Mouse (Mus musculus) ovary, postnatal 10 days (tissue): ENCODE data around the gene Hk2.
A peak's percentile ranks its signal among the peaks of the same experiment; 100 is the strongest.

Experiments used
- DNase-seq: peaks from one replicate; pipeline ENCODE4 v3.0.0; 2022; ENCODE audit warnings: low spot score

The Hk2 gene

DNA sequence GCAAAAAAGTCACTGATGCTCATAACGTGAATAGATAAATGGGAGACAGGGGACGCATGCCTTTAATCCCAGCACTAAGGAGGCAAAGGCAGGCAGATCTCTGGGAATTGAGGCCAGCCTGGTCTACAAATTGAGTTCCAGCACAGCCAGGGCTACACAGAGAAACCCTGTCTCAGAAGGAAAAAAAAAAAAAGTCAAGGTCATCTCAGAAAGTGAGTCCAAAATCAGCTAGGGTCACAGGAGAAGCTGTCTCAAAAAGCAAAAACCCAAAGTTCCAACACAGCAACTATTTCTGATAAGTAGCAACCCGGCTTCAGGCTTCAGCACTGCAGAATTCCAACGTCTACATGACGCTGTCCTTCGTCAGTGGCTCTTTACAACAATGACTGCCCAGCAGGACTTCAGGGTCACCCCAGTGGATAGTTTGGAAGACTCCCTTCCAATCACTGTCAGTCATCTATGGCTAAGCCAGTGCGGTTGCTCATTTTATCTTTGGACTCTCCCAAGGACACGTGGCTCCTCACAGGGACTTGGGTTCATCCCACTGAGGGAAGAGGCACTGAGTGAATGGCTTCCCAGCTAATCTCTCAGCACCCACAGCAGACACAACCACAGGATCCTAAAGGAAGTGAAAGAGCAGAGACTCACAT lies 33.3 kb downstream of the Hk2 start:
- no peak for DNase-seq

DNA sequence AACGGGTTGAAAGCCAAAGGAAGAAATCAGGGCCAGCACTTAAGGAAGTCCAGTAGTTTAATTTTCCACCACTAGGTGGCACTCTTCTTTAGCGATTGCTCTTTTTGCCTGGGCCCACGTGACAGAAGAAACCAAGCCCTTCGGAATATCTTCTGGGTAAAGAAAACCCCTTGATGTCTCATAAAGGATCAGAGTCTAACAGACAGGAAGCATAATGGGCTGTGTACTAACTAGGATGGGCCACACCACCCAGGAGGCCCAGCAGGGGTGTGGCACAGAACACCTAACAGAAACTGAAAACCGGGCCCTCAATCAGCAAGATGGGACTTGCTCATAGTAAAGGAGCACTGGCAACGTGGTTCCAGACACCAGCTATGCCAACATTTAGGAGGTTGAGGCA lies 34.0 kb downstream of the Hk2 start:
- no peak for DNase-seq

DNA sequence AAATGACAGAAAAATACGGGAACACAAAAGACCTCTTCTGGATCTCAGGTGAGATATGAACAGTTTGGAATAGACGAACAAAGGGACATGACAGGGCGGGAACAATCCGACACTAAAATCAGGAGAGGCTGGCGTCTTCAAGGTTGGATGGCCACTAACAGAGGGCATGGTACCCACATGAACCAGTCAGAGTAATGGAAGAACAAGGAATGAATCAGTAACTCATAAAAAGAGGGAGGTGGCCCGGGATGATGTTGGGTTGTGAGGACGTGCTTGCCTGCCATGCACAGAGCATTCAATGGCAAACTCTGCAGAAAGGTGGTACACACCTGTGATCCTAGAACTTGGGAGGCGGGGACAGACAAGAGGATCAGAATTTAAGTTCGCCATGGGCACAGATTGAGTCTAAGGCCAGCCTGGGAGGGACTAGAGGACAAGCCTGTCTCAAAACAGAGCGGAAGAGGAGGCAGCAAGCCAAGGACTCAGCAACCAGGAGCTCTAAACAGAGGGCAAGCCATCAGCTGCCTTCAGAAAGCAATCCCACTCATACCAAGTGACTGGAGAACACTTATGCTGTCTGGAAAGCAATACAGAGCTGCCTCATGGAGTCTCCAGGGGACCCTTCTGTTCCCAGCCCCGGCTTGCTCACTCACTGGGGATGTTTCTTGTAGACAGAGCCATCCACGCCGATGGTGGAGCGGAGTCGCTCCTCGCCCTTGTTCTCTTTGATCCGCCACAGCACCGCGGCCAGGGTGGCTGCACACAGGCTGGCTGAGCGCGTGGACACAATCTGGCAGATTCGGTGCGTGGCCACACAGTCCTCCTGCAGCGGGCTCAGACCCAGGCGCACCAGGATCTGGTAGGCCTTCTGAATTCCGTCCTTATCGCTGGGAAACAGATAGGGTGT lies 36.4 kb downstream of the Hk2 start:
- no peak for DNase-seq

DNA sequence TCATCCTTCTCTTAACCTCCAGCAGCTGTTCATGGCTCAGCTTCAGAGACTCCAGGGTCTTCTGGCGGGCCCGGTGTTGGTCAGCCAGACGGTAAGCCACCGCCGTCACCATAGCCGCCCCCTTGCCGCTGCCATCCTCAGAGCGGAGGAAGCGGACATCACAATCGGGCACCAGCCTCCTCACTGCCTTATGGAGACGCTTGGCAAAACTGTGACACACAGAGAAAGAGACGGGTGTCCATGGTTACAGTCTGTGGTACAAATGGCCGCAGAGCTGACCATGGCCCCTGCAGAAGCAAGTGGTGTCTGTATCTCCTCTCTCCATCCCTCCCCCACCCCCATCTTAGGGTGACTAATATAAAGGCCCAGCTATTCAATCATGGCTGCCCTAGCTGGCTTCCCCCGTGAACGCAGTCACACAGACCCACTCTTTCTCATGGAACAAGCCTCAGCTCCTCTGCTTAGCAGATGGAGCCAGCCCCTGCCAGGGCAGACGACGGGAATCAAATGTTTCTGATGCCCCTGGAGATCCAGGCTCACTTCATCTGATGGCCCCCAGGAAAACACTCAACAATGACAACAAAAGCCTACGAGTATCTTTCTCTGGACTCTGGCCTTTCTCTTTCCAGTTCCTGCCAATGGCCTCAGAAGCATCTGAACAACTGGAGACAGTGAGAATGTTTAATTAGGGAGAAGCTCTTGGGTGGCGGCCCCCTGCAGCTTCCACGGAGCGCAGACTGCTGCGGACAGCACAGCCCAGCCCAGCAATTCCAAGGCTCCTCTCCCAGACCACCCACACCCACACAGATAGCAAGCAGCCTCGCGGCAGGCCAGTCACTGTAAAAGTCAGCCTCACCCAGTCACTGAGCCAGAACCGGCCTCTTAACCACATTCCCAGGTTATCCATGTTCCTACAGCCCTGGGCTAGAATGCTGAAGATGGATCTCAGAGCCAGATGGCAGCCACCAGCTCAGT lies 37.3 kb downstream of the Hk2 start:
- DNase-seq, result no peak

DNA sequence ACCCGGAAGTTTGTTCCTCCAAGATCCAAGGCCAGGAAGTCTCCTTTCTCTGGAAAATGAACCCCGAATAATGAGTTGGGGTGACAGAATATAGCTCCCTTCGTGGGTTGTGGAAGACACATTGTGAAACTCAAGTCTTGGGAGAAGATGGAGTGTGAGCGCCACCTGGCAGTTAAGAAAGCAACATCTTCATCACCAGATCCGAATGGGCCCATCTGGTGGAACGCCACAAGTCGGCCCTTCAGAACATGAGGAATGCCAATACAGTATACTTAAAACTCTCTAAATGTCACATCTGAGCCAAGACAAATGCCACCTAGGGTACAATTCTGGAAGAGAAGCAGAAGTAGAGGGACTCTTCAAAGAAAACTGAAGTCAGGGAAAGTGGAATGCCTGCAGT lies 38.9 kb downstream of the Hk2 start:
- no peak for DNase-seq

DNA sequence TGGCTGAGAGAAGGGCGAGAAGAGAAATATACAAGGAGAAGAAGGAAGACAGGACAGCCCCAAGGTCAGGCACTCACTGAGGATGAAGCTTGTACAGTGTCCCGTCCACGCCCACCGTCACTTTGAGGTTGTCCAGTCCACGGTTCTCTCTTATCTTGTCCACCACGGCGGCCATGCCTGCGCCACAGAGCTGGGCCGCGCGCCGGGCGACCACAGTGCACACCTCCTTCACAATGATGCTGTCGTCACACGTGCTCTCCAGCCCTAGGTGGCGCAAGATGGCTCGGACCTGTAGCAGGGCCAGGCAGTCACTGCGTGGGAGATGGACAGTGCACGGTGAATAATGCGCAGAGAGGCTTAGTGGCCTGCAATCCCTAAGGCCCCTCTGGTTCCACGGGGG lies 45.6 kb downstream of the Hk2 start:
- DNase-seq, result no peak

DNA sequence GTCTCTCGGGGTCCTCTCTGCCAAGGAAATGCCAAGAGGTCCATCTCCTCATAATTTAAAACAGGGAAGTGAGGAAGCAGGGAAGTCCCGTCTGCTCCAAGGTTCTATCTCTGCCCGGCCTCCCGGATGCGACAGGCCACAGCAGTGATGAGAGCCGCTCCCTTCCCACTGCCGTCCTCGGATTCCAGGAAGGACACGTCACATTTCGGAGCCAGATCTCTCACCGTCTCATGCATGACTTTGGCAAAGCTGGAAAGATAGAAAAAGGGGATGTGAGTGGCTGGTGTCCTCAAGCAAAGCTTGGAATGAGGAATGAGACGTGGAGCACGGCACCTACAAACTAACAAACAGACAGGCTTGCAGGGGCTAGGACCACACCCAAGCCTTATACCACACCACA lies 47.0 kb downstream of the Hk2 start:
- no peak for DNase-seq

DNA sequence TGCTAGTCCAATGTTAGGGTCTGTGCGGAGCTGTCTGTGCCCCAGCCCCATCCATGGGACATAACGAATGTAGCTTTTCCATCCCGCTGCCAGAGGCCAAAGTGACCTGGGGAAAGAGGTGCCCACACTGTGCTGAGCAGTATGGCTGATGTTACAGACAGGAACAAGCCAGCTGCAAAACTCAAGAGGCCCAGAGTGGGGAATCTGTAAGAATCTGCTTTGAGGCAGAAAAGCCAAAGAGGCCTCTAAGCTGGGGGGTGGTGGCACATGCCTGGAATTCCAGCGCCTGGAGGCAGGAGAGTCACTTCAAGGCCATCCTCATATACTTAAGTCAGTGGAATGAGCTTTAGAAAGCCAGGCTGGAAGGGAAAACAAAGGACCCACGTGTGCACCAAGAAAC lies 50.9 kb downstream of the Hk2 start:
- no peak for DNase-seq

DNA sequence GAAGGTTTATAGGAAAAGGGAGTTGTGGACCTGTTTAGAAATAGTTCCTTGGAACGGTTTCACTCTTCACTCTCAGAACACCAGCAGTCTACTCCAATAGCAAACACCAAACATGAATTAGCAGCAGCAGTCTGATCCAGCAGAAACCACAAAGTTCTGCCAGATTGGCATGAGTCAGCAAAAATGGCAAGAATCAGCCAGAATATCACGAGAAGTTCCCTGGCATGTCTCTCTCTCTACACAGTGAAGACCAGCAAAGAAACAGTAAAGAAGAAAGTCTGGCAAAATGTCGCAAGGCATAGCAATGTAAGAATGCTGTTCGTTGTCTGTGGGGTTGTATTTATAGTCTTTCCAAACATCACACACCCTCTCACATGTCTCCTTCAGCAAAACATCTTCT lies 58.1 kb downstream of the Hk2 start:
- no peak for DNase-seq

DNA sequence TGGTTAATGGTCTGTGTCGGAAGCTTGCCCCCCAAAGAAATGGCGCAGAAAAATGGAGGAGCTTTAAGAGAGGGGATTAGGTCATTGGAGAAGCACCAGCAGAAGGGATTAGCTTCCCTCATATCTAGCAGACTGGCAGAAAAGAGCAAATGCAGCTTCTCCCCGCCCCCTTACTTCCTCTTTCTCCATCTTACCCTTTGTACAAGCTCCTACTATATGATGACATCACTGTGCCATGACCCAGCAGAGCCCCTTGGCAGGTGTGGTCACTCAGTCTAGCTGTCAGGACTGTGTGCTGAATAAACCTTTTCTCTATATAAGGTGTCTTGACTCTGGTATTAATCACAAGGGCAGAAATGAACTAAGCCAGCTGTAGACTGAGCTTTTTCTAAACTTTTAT lies 58.6 kb downstream of the Hk2 start:
- DNase-seq, result no peak

DNA sequence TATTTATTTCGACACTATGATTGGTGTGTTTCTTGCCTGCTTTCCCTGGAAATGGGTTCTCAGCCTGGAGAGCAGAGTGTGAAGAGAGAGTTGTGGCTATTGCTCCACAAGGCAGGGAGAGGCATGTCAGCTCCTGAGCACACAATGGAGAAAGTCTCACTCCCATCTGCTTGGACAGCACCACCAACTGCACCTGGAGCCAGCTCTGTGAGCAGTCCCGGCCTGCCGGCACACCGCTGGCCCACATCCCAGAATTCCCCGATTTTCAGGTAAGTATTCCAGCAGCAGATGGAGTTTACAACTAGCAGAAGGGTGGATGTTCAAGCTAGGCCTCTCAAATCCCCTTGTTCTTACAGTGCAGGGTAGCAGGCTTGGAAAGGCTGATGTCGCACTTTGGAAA lies 59.0 kb downstream of the Hk2 start:
- DNase-seq, result no peak

DNA sequence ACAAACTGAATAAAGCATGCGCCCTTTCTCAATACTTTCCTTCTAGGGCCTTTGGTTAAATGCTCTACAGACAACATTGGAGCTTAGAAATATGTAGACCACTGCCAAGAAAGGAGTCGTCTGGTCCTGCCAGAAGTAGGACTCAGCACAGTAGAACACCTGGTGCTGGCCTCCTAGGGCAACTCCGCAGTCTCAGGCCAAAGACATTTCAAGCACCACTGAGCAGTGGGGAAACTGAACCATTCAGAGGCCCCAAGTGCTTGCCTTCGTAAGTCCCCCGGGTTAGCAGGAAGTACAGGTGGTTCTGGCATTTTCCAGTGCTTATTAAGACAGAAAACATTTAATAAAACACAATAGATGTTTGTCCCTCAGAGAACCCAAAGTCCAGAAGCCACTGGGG lies 59.4 kb downstream of the Hk2 start:
- no peak for DNase-seq

DNA sequence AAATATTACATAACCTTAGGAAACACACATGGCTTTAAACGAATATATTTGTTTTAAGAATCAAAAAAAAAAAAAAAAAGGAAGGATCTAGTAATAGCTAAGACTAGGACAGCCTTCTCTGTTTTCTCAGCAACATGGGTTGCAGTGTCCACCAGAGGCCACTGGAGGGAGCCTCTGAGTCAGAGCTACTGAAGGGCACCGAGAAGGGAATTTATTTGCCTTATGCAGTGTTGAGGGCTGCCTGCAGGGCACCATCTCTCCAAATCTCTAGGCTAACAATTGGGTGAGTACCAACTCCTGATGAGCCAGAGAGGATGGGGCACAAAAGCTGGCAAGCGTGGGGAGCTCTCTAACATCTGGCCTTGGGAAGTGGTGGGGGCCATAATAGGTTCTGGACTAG lies 60.0 kb downstream of the Hk2 start:
- DNase-seq, result peak; percentile 42

DNA sequence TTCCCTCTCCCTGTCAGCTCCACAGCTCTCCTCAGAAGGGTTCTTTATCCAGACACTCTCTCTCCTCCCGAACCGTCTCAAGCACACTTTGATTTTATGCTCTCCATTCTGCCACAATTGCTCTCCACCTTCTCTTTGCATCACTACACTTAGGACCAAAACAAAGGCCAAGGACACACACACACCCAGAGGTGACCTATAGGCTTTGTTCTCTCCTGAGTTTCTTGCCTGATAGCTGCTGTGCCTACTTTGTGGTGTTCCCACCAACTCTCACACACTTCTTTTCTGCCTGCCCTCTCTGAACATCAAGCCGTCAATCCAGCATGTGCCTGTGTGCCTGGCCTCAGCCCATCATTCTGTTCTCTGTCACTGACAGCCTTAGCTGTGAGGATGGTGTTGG lies 66.5 kb downstream of the Hk2 start:
- no peak for DNase-seq

DNA sequence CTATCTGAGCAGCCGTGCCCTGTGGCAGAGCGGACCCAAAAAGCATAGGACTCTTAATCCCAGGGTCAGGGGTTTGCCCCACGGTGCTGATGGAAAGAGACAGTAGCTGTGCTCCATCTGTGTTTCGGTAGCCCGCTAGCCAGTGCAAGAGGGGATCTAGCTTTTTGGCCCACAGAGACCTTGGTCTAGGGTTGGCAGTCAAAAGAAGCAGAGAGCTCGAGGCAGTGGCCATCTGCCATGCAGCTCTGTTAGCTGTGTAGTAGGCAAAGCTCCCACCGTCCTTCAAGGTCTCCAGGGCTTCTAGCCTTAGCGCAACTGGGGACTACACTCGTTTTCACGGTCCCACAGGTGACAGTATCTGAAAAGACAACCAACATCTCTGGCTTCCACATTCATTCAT lies 67.0 kb downstream of the Hk2 start:
- no peak for DNase-seq

DNA sequence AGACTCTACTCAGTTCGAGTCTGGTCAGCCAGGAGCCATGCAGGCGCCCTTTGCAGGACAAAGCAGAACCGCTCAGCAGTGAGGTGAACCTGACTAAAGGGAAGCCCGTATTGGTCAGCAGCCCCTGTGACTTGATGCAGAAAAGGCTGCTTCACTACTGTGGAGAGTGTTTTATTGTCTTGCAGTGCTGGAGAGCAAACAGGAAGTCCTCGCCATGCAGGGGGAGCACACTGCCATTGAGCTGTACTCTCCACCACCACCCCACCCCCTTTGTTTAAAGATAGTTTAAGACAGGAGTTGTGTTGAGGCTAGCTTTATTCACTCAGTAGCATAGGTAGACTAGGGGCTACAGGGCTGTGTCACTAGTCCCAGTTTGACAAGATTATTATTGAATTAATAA lies 69.0 kb downstream of the Hk2 start, which contains the start of gene Pole4:
TSS of gene Pole4 (minus strand) at position 145 of the 400 bp plus-strand sequence.
- DNase-seq, result no peak

DNA sequence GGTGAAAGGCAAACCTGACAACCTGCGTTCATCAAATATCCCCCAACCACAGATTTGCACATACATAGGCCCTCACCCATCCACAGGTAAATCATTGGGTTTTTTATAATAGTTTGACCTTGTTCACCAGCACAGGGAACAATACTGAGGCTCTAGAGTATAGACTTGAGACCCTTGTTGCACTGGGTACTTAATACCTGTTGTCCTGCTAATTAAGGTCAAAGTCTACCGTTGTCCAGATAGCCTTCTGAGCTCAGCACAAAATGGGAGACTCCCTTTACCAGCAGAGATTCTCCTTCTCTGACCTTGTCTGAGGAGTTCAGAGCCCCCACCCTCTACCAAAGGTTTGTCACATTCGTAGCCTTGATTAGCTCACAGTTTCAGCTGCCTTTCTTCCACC lies 70.5 kb downstream of the Hk2 start:
- no peak for DNase-seq

DNA sequence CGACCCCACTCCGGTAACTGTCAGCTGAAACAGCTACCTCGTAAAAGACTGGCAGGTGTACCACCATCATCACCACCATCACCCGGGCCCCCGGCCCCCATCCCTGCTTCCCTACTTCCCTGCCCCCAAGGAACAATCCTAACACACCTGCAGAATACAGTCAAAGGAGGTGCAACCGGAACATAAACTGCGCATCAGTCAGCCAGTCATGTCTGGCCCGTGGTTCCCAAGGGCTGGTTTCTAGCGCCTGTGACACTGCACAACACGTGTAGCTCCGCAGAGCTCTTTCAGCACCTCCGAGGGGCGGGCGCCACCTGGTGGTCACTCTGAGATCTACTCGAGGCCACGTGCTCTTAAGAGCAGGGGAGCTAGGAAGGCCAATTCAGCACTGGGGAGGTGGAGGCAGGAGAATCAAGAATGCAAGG lies 71.6 kb downstream of the Hk2 start:
- DNase-seq, result peak; percentile 73

DNA sequence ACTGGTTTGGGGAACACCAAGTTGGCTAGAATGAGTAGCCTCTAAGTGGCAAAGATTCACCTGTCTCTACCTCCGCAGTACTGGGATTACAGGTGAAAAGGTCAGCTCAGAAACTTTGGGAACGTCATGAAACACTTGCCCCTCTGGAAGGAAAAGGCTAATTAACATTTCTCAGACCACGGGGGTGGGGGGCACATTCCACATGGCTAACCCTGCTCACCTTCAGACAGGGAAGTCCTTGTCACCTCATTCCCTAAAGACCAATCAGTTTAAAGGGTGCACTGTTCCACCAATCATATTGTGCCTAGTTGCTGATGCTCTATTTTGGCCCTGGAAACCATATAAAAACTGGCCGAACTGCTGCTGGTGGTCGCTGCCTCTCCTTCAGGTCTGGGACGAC lies 73.0 kb downstream of the Hk2 start:
- no peak for DNase-seq

DNA sequence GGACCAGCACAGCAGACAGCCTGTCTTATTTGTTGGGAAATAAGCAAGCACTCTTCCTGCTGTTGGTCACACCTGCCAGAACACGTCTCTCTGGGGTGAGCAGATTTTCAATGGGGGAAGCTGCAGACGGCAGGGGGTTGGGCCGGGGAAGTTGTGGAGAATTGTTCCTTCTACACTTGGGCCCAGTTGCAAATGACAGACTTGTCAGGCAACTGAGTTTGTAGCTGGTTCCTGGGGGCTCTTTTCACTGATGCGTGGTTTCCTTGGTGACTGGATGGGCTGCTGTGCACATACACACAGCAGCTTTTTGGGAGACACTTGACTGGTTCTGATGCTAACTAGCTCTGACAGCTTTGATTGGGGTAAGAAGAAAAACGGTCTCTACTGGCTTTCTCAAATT lies 74.4 kb downstream of the Hk2 start:
- DNase-seq, result no peak

DNA sequence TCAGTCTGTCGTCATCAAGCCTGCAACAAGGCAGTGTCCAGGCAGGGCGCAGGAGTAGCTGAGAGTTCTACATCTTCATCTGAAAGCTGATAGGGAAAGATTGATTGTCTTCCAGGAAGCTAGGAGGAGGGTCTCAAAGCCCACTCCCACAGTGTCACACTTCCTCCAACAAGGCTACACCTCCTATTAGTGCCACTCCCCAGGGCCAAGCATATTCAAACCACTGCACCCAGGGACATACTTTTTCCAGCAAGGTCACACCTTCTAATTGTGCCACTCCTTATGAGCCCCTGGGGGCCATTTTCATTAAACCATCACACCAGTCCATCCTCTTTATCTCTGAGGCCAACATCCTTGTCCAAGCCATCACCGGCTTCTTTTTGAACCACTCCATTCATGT lies 77.5 kb downstream of the Hk2 start:
- no peak for DNase-seq

DNA sequence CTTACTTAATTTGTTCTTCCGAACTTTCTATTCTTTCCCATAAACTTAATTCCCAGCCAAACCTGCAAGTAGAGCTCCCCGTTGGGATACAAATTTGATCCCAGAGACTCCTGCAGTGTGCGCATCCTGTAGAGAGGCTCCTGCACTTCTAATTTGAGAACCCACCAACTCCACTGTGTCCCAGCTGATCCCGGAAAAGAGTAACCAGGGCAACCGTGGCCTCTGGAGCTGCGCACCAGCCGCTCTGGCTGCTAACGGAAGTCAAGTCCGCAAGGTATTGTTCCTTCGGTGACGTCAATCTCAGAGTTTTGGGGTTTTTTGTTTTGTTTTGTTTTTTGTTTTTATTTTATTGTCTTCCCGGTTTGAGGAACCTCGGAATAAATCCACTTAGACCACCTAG lies 79.6 kb downstream of the Hk2 start:
- DNase-seq, result no peak

DNA sequence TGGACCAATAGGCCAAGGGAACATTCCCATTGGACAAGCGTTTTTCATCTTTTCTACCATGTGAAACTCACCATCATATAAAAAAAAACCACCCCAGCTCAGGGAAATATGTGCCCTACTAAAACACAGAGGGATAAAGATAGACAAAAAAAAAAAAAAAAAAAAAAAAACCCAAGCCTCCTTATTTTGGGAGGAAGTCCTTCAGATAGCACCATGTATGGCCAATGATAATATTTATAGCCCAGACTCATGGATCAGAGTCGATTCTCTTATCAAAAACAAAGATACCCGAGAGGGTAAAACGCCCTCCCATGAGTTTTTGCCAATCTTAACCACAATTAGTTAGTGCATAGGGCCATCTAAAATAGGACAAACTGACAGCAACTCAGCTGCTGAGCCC lies 84.8 kb downstream of the Hk2 start:
- no peak for DNase-seq
